In genomic region chr8:119436331-119436730, GRCm38 (mm10) we compare ENCODE assay signal across 14 mouse cellular contexts. TPM values are rescaled to one million over a fixed set of nuclear protein-coding genes. Genes with fewer than 3 reads are reported as not detected.
DNase-seq lines count a peak whose midpoint lies in the region; ATAC-seq and TF ChIP-seq lines count a peak whose summit lies in the region.
"Had no signal": no experiment of that assay in that cellular context is flagged by ENCODE, and none has a peak within 500 bp of the region (broad histone marks: within the 10 kb centered on the region; RNA-seq: fewer than 3 reads in every experiment).

No protein-coding gene starts in this region.

- 0 out of 2 replicates have a peak overlapping the region, but pooled peaks have one; percentile 25 for H3K9ac ChIP-seq in liver, embryonic 15.5 days
- no peak overlapping the region for H3K9ac ChIP-seq in stomach, embryonic 16.5 days (ENCODE audit: low read length)
- H3K9ac ChIP-seq: heart, embryonic 15.5 days; hindbrain, embryonic 13.5 days; neural tube, embryonic 15.5 days had no signal

- no peak for TF ChIP-seq CTCF in spleen, adult 2 months (IDR thresholded peaks at IDR 0.05; ENCODE audit: extremely low read depth, insufficient read depth, insufficient read length, insufficient replicate concordance)

- H3K36me3 ChIP-seq in heart, embryonic 10.5 days = no peaks in the 10 kb centered on the region
- H3K36me3 ChIP-seq in spleen, adult 2 months (ENCODE audit: control insufficient read depth, insufficient read depth, low read length) = no peaks in the 10 kb centered on the region
- peaks cover 4% of the 10 kb centered on the region; the same call in 1 of the 2 replicates for H3K36me3 ChIP-seq in liver, embryonic 15.5 days (replicated peaks)
- no peaks in the 10 kb centered on the region for H3K36me3 ChIP-seq in stomach, embryonic 16.5 days (ENCODE audit: control insufficient read depth, insufficient read depth, low read length)
- H3K36me3 ChIP-seq: G1E; heart, embryonic 15.5 days; hindbrain, embryonic 13.5 days; neural tube, embryonic 15.5 days had no signal

- no peak for ATAC-seq in liver, embryonic 15.5 days (ENCODE audit: insufficient read depth)
- ATAC-seq in stomach, embryonic 16.5 days (ENCODE audit: insufficient read depth, low FRiP score) = no peak
- ATAC-seq in megakaryocyte-erythroid progenitor cell, adult 5-6 weeks (replicated peaks; ENCODE audit: low FRiP score, low TSS enrichment, poor library complexity, severe bottlenecking) = no peak

- peak overlapping the region; percentile 51 for H3K4me2 ChIP-seq in liver, embryonic 15.5 days
- H3K4me2 ChIP-seq in stomach, embryonic 16.5 days (ENCODE audit: low read depth, low read length) = peak overlapping the region; percentile 49; the same call in 1 of the 2 replicates
- H3K4me2 ChIP-seq: hindbrain, embryonic 13.5 days; neural tube, embryonic 15.5 days had no signal

- DNase-seq in heart, embryonic 10.5 days (ENCODE audit: low spot score) = no peak
- no peak for DNase-seq in heart, adult 8-10 months (ENCODE audit: low spot score)
- DNase-seq in spleen, adult 2 months (ENCODE audit: low read depth in 1 of 2, low spot score in 2 of 2) = no peak
- DNase-seq in spleen, postnatal 14 days (ENCODE audit: low spot score in 2 of 2) = no peak
- DNase-seq in cerebellum, adult 9-11 months = no peak
- DNase-seq: cerebellum, postnatal 36 days had no signal

- H3K27ac ChIP-seq in heart, embryonic 10.5 days = 0 out of 2 replicates have a peak overlapping the region, but pooled peaks have one; percentile 22
- H3K27ac ChIP-seq in spleen, adult 2 months (ENCODE audit: insufficient read depth, low read length) = 0 out of 2 replicates have a peak overlapping the region, but pooled peaks have one; percentile 34
- peak overlapping the region; percentile 48; the same call in 1 of the 2 replicates for H3K27ac ChIP-seq in liver, embryonic 15.5 days (replicated peaks)
- no peak overlapping the region for H3K27ac ChIP-seq in stomach, embryonic 16.5 days (ENCODE audit: low read length)
- H3K27ac ChIP-seq: heart, embryonic 15.5 days; hindbrain, embryonic 13.5 days; left cerebral cortex, adult 2 months; neural tube, embryonic 15.5 days had no signal

- H3K9me3 ChIP-seq in heart, embryonic 10.5 days = no peaks in the 10 kb centered on the region
- H3K9me3 ChIP-seq in liver, embryonic 15.5 days (replicated peaks) = no peaks in the 10 kb centered on the region
- H3K9me3 ChIP-seq in stomach, embryonic 16.5 days (replicated peaks; ENCODE audit: control insufficient read depth, low read length) = no peaks in the 10 kb centered on the region
- H3K9me3 ChIP-seq: G1E; heart, embryonic 15.5 days; hindbrain, embryonic 13.5 days; neural tube, embryonic 15.5 days had no signal

- 83% methylated on average over 10 of the region's 10 CpGs for WGBS in heart, embryonic 10.5 days
- WGBS in spleen, adult 2 months = 66% methylated on average over 10 of the region's 10 CpGs
- 58% methylated on average over 10 of the region's 10 CpGs for WGBS in liver, embryonic 15.5 days (ENCODE audit: insufficient replicate concordance)
- WGBS in stomach, embryonic 16.5 days = 79% methylated on average over 10 of the region's 10 CpGs

- H3K4me3 ChIP-seq in heart, embryonic 10.5 days = no peak overlapping the region
- no peak overlapping the region for H3K4me3 ChIP-seq in spleen, adult 2 months (ENCODE audit: extremely low read depth, insufficient read depth, insufficient read length)
- no peak overlapping the region for H3K4me3 ChIP-seq in liver, embryonic 15.5 days (replicated peaks)
- H3K4me3 ChIP-seq in stomach, embryonic 16.5 days (replicated peaks; ENCODE audit: low read length) = no peak overlapping the region
- H3K4me3 ChIP-seq: hindbrain, embryonic 13.5 days; left cerebral cortex, adult 2 months; neural tube, embryonic 15.5 days had no signal

- H3K27me3 ChIP-seq in heart, embryonic 10.5 days (ENCODE audit: insufficient read depth, poor library complexity, severe bottlenecking) = peaks cover 50% of the 10 kb centered on the region
- H3K27me3 ChIP-seq in spleen, adult 2 months (ENCODE audit: control insufficient read depth, insufficient read depth, low read length) = no peaks in the 10 kb centered on the region
- H3K27me3 ChIP-seq in liver, embryonic 15.5 days = no peaks in the 10 kb centered on the region
- H3K27me3 ChIP-seq in stomach, embryonic 16.5 days (ENCODE audit: control insufficient read depth, insufficient read depth, low read length) = no peaks in the 10 kb centered on the region
- H3K27me3 ChIP-seq: neural tube, embryonic 15.5 days had no signal

- TF ChIP-seq POLR2A in spleen, adult 2 months (IDR thresholded peaks at IDR 0.05; ENCODE audit: low read depth, low read length) = no peak

- peaks cover 42% of the 10 kb centered on the region for H3K4me1 ChIP-seq in heart, embryonic 10.5 days
- peaks cover 23% of the 10 kb centered on the region for H3K4me1 ChIP-seq in spleen, adult 2 months (ENCODE audit: control insufficient read depth, insufficient read depth, insufficient read length)
- H3K4me1 ChIP-seq in liver, embryonic 15.5 days (replicated peaks) = peaks cover 59% of the 10 kb centered on the region
- peaks cover 19% of the 10 kb centered on the region for H3K4me1 ChIP-seq in stomach, embryonic 16.5 days (ENCODE audit: control insufficient read depth, insufficient read depth, low read length)

RNA-seq across cellular contexts. Expression of gene Osgin1, which starts 2.4 kb away (rescaled TPM):
- 0.20 and 2.7 TPM in 2 replicates for polyA plus RNA-seq in heart, embryonic 10.5 days (2016; fragmentation: Nextera tagmentation; extraction: Ambion mirVana)
- total RNA-seq in heart, adult 8-10 months (2022) = 1 to 10 TPM; 3.4 to 7.6 (median 5.8) TPM
- polyA plus RNA-seq in spleen, adult 2 months (2012; rRNA removed) = 15.6 and 20.7 TPM in 2 replicates
- 41.2 and 49.7 TPM in 2 replicates for polyA plus RNA-seq in liver, embryonic 15.5 days (2015; fragmentation: Nextera tagmentation; extraction: Ambion mirVana)
- polyA plus RNA-seq in stomach, embryonic 16.5 days (2015; fragmentation: Nextera tagmentation; extraction: Ambion mirVana) = 10.2 and 11.0 TPM in 2 replicates
- 0.15 TPM in 1 of 2 replicates, not detected in the other for total RNA-seq in megakaryocyte-erythroid progenitor cell, adult 5-6 weeks (2014; fragmentation: Nextera tagmentation)
- not detected in 2 replicates for total RNA-seq in megakaryocyte-erythroid progenitor cell, adult 5-6 weeks (2017)

RNA-seq across cellular contexts. Expression of gene Necab2, which starts 10.2 kb away (rescaled TPM):
- polyA plus RNA-seq in heart, embryonic 10.5 days (2016; fragmentation: Nextera tagmentation; extraction: Ambion mirVana) = 1.9 and 3.4 TPM in 2 replicates
- not detected for total RNA-seq in heart, adult 8-10 months (2022)
- 0.23 and 0.27 TPM in 2 replicates for polyA plus RNA-seq in spleen, adult 2 months (2012; rRNA removed)
- polyA plus RNA-seq in liver, embryonic 15.5 days (2015; fragmentation: Nextera tagmentation; extraction: Ambion mirVana) = not detected in 2 replicates
- 0.74 and 1.5 TPM in 2 replicates for polyA plus RNA-seq in stomach, embryonic 16.5 days (2015; fragmentation: Nextera tagmentation; extraction: Ambion mirVana)
- total RNA-seq in megakaryocyte-erythroid progenitor cell, adult 5-6 weeks (2014; fragmentation: Nextera tagmentation) = not detected in 2 replicates
- total RNA-seq in megakaryocyte-erythroid progenitor cell, adult 5-6 weeks (2017) = not detected in 2 replicates
- total RNA-seq: G1E had no signal
- polyA plus RNA-seq: G1E had no signal

RNA-seq across cellular contexts. Expression of gene Mlycd, which starts 41.7 kb away (rescaled TPM):
- polyA plus RNA-seq in heart, embryonic 10.5 days (2016; fragmentation: Nextera tagmentation; extraction: Ambion mirVana) = 15.2 and 17.7 TPM in 2 replicates
- total RNA-seq in heart, adult 8-10 months (2022) = 100 to 1,000 TPM; 102 to 129 (median 123) TPM
- polyA plus RNA-seq in spleen, adult 2 months (2012; rRNA removed) = 17.8 and 23.6 TPM in 2 replicates
- 11.5 and 12.4 TPM in 2 replicates for polyA plus RNA-seq in liver, embryonic 15.5 days (2015; fragmentation: Nextera tagmentation; extraction: Ambion mirVana)
- 12.5 and 13.5 TPM in 2 replicates for polyA plus RNA-seq in stomach, embryonic 16.5 days (2015; fragmentation: Nextera tagmentation; extraction: Ambion mirVana)
- total RNA-seq in megakaryocyte-erythroid progenitor cell, adult 5-6 weeks (2014; fragmentation: Nextera tagmentation) = 5.9 and 9.0 TPM in 2 replicates
- total RNA-seq in megakaryocyte-erythroid progenitor cell, adult 5-6 weeks (2017) = 5.8 and 6.2 TPM in 2 replicates
